Mouse (Mus musculus) spleen, postnatal 0 days (tissue): ENCODE results near the gene Zbtb3. TPM values are rescaled to one million over a fixed set of nuclear protein-coding genes. Genes with fewer than 3 reads are reported as not detected.

ENCODE experiments used
- polyA plus RNA-seq: library from polyadenylated mRNA; unstranded; fragments of >200 nt; fragmentation: Nextera tagmentation; extraction: Ambion mirVana; gene quantifications from 2 replicates; pipeline ENCODE4 v1.2.1, GENCODE M21; 2015

Gene Zbtb3
- 1.5 and 1.9 TPM in 2 replicates for polyA plus RNA-seq

GRCm38 (mm10) chr19:8802130-8802821 lies at the start of gene Zbtb3:
TSS of gene Zbtb3 (plus strand) at chr19:8802555.

GRCm38 (mm10) chr19:8756635-8757387 lies 45.5 kb upstream of the Zbtb3 start, which contains the start of gene Nxf1:
TSS of gene Nxf1 (plus strand) at chr19:8757073.

GRCm38 (mm10) chr19:8770567-8771270 lies 31.6 kb upstream of the Zbtb3 start, which contains the start of gene Tmem223:
TSS of gene Tmem223 (plus strand) at chr19:8770996.

DNA sequence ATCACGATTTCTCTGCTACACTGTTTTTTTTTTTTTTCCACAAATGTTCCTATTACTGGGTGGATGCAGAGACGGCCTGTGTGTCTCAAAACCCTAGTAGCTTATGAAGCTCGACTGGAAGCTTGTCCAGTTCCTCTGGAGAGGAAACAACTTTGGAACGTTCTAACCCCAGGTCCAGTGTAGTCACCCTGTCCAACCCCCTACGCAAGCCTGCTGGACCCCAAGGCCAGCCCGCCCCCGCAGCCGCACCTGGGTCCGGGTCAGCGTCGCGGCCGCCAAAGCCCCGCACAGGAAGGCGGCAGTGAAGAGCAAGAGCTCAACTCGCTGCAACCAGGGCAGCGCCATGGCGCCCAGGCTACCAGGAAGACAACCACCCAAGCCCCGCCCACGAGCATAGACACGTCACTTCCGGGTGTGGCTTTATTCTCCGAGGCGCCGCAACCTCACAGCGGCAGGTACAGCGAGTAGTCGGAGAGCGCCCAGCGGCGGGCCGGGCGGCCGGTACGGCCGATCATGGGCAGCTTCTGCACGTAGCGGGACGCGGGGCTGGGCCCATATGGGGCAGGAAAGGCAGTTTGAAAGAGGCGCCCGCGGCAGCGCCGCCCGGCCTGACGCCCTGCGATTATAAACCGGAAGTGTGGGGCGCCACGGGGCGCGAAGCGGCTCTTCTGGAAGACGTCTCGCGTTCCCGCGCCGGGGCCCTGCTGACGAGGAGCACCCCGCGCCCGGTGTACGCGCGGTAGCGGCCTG lies 28.1 kb upstream of the Zbtb3 start, which contains the start of gene Tmem179b:
TSS of gene Tmem179b (minus strand) at position 382 of the 750 bp plus-strand sequence.

DNA sequence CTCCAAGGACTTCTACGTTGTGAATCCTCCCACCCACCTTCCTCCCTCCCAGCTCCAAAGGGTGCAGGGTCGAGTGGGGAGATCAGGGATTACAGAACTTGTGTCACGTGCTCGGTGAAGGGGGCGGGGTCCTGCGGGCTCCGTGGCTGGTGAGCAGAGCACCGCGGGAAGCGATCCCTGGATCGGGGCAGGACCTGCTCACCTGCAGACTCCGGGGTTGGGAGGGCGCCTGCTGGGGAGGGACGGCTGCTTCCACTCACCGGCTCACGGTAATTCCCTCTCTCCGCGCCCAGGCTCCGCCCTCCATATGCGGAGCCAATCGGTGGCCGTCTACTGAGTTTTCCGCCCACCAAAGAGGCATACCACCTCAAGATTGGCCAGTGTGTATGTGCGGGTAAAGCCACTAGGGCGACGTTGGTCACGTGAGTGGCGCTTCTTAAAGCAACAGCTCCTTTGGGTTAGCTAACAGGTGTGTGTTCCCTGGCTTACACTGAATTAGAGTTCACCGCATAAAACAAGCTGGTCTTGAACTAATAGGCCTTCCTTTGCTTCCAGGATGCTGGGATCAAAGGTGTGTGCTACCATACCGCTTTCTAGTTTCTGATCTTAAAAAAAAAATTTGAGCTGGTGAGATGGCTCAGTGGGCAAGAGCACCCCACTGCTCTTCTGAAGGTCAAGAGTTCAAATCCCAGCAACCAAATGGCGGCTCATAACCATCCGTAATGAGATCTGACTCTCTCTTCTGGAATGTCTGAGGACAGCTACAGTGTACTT lies 16.2 kb upstream of the Zbtb3 start, which contains the start of gene Taf6l:
TSS of gene Taf6l (minus strand) at position 410 of the 774 bp plus-strand sequence.

GRCm38 (mm10) chr19:8798264-8798946 lies 4.0 kb upstream of the Zbtb3 start, which contains the start of gene Polr2g:
TSS of gene Polr2g (minus strand) at chr19:8798577.

DNA sequence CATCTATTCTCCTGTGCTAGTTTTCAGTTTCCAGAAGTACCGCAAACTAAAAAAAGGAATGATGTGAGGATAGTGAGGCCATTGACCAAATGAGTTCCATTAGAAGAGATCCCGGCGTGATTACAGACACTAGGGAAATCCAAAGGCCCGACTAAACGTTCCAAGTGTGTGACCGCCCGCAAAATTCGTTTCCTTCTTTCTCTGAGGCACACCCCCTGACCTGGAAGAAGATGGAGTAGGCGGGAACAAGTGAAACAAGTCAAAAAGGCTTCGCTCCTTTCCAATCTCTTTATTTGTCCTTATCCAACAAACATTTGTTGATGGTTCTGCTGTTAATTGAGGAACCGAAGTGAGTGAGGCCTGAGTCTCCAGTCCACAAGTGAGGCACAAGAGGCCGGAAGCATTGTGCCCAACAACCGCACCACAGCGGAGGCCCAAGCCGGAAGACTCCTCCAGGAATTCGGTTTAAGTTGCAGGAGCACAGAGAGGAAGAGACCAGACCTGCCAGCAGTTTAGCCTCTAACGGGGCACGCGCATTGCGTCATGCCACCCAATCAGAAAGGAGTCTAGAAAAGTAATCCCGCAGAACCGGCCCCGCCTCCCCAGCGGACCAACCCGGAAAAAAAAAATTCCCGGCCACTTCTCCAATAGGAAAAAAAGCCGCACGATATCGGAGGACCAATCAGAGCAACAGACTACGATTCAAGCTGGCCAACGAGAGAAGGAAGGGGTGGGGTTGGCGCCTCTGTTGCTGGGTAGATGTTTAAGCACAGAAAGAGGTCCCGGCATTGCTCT lies 16.6 kb downstream of the Zbtb3 start, which contains the start of gene Ttc9c:
TSS of gene Ttc9c (minus strand) at position 533 of the 795 bp plus-strand sequence.

GRCm38 (mm10) chr19:8819596-8820423 lies 17.5 kb downstream of the Zbtb3 start, which contains the start of gene Hnrnpul2:
TSS of gene Hnrnpul2 (plus strand) at chr19:8820010.

DNA sequence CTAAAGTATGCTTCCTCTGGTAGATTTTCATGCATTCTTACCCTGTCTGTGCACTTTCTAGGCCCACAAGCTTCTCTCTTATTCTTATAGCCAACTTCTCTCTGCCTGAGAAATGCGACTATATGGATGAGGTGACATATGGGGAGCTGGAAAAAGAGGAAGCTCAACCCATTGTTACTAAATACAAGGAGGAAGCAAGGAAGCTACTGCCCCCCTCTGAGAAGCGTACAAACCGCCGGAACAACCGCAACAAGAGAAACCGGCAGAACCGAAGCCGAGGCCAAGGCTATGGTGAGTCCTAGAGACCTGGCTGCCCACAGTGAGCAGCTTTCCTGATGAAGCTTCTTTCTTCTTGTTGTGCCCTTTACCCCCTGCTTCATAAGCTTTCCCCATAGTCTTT lies 27.3 kb downstream of the Zbtb3 start, which contains the start of gene AC129217.1:
TSS of gene AC129217.1 (plus strand) at position 114 of the 400 bp plus-strand sequence.

DNA sequence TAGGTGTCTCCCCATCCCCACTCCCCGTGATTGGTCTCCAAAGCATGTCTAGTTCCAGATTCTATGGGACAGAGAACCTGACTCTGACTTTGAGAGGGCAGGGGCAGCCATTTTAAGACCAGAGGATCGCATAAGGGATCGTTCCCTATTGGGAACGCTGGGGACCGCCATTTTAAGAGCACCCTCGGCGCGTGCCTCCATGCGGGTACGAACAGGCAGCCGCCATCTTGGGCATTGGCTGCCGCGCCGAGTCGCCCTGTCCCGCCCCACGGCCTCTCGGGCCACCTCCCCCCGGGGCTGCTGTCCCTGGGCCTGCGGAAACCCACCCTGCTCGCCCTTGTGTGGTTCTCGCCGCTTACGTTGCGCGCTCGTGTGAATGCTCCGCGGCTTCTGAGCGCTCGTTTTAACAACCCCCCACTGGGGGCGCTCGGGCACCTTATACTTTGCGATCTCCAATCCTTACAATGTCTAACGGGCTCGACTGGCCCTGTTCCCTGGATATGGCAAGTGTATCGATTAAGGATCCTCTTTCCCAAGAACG lies 35.0 kb downstream of the Zbtb3 start, which contains the start of gene Bscl2:
TSS of gene Bscl2 (plus strand) at position 217 of the 541 bp plus-strand sequence.

DNA sequence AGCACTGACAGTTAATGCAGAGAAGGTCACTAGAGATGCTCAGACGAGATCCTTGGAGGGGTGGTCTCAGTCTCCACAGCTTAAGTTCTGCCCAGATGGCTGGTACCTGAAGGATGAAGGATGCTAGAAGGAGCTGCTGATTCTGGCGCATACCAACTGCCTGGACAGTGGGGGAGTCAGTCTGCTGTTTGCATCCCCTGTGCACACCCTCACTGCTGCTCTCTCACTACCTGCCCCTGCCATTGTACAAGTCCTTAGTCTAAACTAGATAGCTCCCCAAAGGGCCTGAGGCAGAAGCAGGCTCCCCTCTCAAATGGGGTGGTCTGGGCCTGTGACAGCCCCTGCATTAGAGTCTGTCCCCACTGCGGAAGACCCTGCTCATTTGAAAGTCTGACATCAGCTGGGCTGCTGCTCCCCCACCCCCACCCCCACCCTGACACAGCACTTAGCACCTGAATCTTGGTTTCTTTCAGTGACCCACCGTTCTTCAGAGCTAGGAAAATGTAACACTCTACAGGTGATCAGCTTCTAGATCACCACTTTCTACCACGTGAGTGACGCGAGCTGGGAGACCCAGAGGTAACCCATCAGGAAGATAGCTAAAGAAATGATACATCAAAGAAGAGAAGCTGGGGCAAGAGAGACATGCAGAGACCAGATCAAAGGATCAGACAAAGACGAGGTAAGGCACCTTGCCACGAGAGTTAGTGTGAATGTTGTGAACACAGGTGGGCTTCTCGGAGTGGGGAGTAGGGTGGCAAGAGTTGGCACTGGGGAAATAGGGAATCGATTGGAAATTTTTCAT lies 37.0 kb downstream of the Zbtb3 start, which contains the start of gene Gng3:
TSS of gene Gng3 (minus strand) at position 92 of the 805 bp plus-strand sequence.

GRCm38 (mm10) chr19:8850402-8850901 lies 48.1 kb downstream of the Zbtb3 start, which contains the start of gene Lrrn4cl:
TSS of gene Lrrn4cl (plus strand) at chr19:8850768.

